Mouse (Mus musculus) embryonic fibroblast, embryonic 13.5 days (primary cell): ENCODE data around the gene Kmo. TPM values are rescaled to one million over a fixed set of nuclear protein-coding genes. Genes with fewer than 3 reads are reported as not detected.

Experiments used
- H3K27ac ChIP-seq: 2 replicates; pipeline ENCODE4 v1.5.1; 2012; ENCODE audit warnings: low read length, control low read depth, inconsistent platforms; ENCODE audit not compliant: insufficient read depth
- H3K4me1 ChIP-seq: 2 replicates; pipeline ENCODE4 v1.6.1; 2011; ENCODE audit warnings: low read length; ENCODE audit not compliant: control insufficient read depth, insufficient read depth
- H3K4me3 ChIP-seq: 2 replicates; pipeline ENCODE4 v1.5.1; 2011; ENCODE audit warnings: mild to moderate bottlenecking, control low read depth, low read length; ENCODE audit not compliant: insufficient read depth
- CTCF ChIP-seq: IDR thresholded peaks from 2 replicates; pipeline ENCODE4 v1.5.1; 2011; ENCODE audit warnings: mild to moderate bottlenecking, control low read depth, low read length, moderate library complexity, borderline replicate concordance; ENCODE audit not compliant: insufficient read depth
- POLR2A ChIP-seq: IDR thresholded peaks from 2 replicates; pipeline ENCODE4 v1.6.1; 2011; ENCODE audit warnings: low read depth, mild to moderate bottlenecking, control low read depth, low read length, moderate library complexity
- polyA plus RNA-seq: library from polyadenylated mRNA; stranded (reverse); fragments of >200 nt; gene quantifications from 2 replicates; pipeline ENCODE4 v1.2.4, GENCODE M21; 2011; ENCODE audit warnings: low read depth; ENCODE audit not compliant: missing spikeins, insufficient read length

Gene Kmo
- polyA plus RNA-seq, 1 experiment = not detected

GRCm38 (mm10) chr1:175668666-175669405 is 48.7 kb downstream of the Kmo start:
- no peak for TF ChIP-seq CTCF
- TF ChIP-seq POLR2A = no peak
- Histone ChIP-seq H3K27ac (no peak overlapping the region), H3K4me1 (peaks cover 4% of the 10 kb centered on the region), H3K4me3 (no peak overlapping the region)

- peaks cover 4% of the 10 kb centered on the region for H3K4me1 ChIP-seq
- no peak overlapping the region for H3K27ac ChIP-seq
- no peak overlapping the region for H3K4me3 ChIP-seq
- TF ChIP-seq POLR2A (no peak), CTCF (no peak)
Measured at GRCm38 (mm10) chr1:175669456-175669855, 49.3 kb downstream of the Kmo start.

DNA sequence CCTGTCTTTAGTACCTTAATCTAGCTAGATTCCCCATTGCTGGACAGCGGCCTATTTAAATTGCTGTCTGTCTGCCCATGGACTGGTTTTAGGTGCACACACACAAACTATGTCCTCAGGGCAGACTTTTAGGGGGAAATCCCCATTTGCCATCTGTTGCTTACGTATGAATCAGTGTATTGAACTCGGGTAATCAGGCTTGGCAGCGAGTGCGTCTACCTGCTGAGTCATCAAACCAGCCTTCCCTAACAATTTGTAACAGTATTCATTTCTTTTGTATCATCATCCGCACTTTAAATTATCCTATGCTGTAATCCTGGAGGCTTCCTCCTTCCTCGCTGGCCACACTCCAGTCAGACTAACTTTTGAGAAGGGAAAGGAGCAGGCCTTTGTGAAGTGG is 49.9 kb downstream of the Kmo start:
- Histone ChIP-seq H3K4me1 (peaks cover 4% of the 10 kb centered on the region), H3K27ac (no peak overlapping the region), H3K4me3 (no peak overlapping the region)
- no peak for TF ChIP-seq POLR2A
- no peak for TF ChIP-seq CTCF

GRCm38 (mm10) chr1:175671626-175672025 is 51.4 kb downstream of the Kmo start:
- H3K4me3 ChIP-seq = no peak overlapping the region
- H3K4me1 ChIP-seq = peaks cover 4% of the 10 kb centered on the region
- no peak for TF ChIP-seq CTCF
- TF ChIP-seq POLR2A = no peak
- H3K27ac ChIP-seq = no peak overlapping the region

DNA sequence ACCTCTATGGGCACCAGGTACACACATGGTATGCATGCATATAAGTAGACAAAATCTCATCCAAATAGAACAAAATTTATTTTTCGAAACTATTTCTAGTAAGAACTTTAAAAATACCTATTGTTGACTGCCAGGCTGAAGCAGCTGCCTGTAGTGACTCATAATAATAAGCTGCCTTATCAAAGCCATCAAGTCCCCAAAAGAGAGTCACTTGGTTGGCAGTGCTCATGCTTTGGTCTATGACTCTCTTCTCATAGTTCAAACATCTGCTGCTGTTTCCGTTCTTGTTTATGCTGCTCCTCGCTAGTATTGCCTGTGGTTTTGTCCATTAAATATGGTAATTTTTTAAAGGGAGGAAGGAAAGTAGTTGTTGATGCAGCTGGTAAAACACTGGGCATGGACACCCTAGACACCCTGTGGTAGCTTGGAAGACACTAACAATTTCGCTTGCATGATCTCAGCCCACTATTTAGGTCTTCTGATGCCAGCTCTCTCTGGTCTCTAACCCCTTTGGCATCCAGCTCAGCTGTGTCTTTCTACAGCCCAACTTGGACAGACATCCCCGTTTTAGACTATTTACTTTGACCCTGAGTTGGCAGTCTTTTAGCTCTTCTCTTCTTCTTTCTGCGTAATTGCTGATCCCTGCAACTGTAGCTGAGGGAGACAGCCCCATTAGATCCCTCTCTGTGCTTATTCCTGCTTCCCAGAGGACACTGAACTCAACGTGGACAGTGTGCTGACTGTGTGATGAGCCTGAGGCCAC is 53.6 kb downstream of the Kmo start:
- Histone ChIP-seq H3K27ac (no peak overlapping the region), H3K4me3 (no peak overlapping the region), H3K4me1 (peaks cover 4% of the 10 kb centered on the region)
- TF ChIP-seq CTCF = no peak
- TF ChIP-seq POLR2A = no peak

GRCm38 (mm10) chr1:175675116-175675515 is 54.9 kb downstream of the Kmo start:
- no peak overlapping the region for H3K27ac ChIP-seq
- TF ChIP-seq POLR2A (no peak), CTCF (no peak)
- H3K4me1 ChIP-seq = peaks cover 4% of the 10 kb centered on the region; the same call in 1 of the 2 replicates
- H3K4me3 ChIP-seq = no peak overlapping the region

GRCm38 (mm10) chr1:175677459-175677858 is 57.3 kb downstream of the Kmo start:
- no peak for TF ChIP-seq CTCF
- TF ChIP-seq POLR2A = no peak
- Histone ChIP-seq H3K4me3 (no peak overlapping the region), H3K4me1 (no peaks in the 10 kb centered on the region), H3K27ac (no peak overlapping the region)

DNA sequence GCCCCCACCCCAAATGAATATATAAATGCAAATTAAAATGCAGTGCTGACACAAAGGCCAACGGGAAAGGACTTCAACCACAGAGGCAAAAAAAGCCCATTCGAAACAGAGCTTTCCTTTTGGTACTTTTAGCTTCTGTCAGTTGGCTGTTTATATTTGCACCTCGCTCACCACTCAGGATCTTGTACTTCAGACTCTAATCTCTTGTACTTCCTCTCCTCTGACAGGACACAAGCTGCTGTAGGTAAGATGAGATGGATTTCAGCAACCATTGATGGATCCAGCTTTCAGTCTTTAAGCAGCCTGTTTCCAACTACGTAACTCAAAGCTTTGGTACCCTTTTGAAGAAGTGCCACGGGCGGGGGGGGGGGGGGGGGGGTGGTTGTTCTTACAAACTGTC is 60.8 kb downstream of the Kmo start:
- TF ChIP-seq POLR2A (no peak), CTCF (no peak)

GRCm38 (mm10) chr1:175691686-175692245 is 71.6 kb downstream of the Kmo start:
- no peak for TF ChIP-seq POLR2A
- no peak for TF ChIP-seq CTCF
- peak overlapping the region; percentile 74 for H3K4me3 ChIP-seq
- no peaks in the 10 kb centered on the region for H3K4me1 ChIP-seq
- no peak overlapping the region for H3K27ac ChIP-seq

More for the DNA sequence above, 60.8 kb downstream of the Kmo start:
- no peak overlapping the region for H3K4me3 ChIP-seq
- H3K4me1 ChIP-seq = no peaks in the 10 kb centered on the region
- no peak overlapping the region for H3K27ac ChIP-seq
